Mouse (Mus musculus) lung, adult 2 months (tissue): Measurements from ENCODE around the gene Med16. TPM values are rescaled to one million over a fixed set of nuclear protein-coding genes. Genes with fewer than 3 reads are reported as not detected.

Experiments
- DNase-seq: peaks from one replicate; pipeline ENCODE4 v3.0.0; 2022
- H3K4me1 ChIP-seq: fragments of 200-500 bp; 2 replicates; pipeline ENCODE4 v1.6.1; 2011; ENCODE audit warnings: low read length; ENCODE audit not compliant: control insufficient read depth, insufficient read depth
- H3K4me3 ChIP-seq: fragments of 200-500 bp; replicated peaks from 2 replicates; pipeline ENCODE3; 2011; ENCODE audit warnings: low read depth, mild to moderate bottlenecking, control low read depth, low read length; ENCODE audit errors: extremely low read depth
- CTCF ChIP-seq: fragments of 200-500 bp; IDR thresholded peaks from 2 replicates; pipeline ENCODE4 v1.5.1; 2011; ENCODE audit warnings: mild to moderate bottlenecking, low read length, control low read depth; ENCODE audit not compliant: insufficient read depth
- POLR2A ChIP-seq: fragments of 200-500 bp; IDR thresholded peaks from 2 replicates; pipeline ENCODE4 v1.6.1; 2011; ENCODE audit warnings: low read depth, mild to moderate bottlenecking, control low read depth, low read length, borderline replicate concordance; ENCODE audit errors: extremely low read depth
- WGBS: fragments of 180-500 bp; shearing (Covaris S2); methylation state at CpG from one replicate; pipeline ENCODE4 v1.1.7; 2018; 5-methylcytosine and 5-hydroxymethylcytosine counted together
- polyA plus RNA-seq: library from polyadenylated mRNA; depleted of rRNA; stranded (reverse); fragments of >200 nt; gene quantifications from 2 replicates; pipeline ENCODE4 v1.2.3, GENCODE M21; 2012

Gene Med16
- polyA plus RNA-seq, 1 experiment: 76.2 TPM

DNA sequence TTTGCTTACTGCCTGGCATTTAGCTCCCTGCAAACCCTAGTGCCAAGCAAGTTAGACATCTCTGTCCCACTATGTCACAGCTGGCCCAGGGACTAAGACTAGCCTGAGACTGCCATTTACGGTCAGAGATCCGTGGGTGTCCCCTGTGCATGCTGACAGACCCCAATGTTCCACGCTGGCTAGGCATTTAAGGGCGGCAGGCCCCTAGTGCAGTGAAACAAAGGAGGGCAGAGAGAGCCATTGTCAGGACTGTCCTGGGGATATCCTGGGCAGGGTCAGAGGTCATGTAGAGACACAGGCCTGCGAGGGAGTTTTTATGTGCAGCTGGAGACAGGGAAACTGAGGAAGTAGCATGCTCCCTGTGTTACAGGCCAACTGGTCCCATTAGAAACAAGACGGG is 25.1 kb upstream of the Med16 start:
- TF ChIP-seq CTCF: no peak
- no peak for TF ChIP-seq POLR2A
- Histone ChIP-seq H3K4me1 (peaks cover 40% of the 10 kb centered on the region), H3K4me3 (no peak overlapping the region)
- WGBS: 33% methylated on average over 6 of the region's 6 CpGs
- DNase-seq: no peak

- TF ChIP-seq POLR2A (no peak), CTCF (no peak)
- H3K4me1 ChIP-seq: peaks cover 40% of the 10 kb centered on the region
- no peak overlapping the region for H3K4me3 ChIP-seq
- 55% methylated on average over 9 of the region's 9 CpGs for WGBS
- no peak for DNase-seq
Observed at GRCm38 (mm10) chr10:79933145-79933679, 24.5 kb upstream of the Med16 start.

GRCm38 (mm10) chr10:79932736-79933135 is 24.0 kb upstream of the Med16 start:
- DNase-seq: peak; percentile 44
- Histone ChIP-seq H3K4me3 (no peak overlapping the region), H3K4me1 (peaks cover 39% of the 10 kb centered on the region)
- no peak for TF ChIP-seq POLR2A
- TF ChIP-seq CTCF: no peak
- WGBS: 30% methylated on average over 8 of the region's 8 CpGs

- 89% methylated on average over 9 of the region's 9 CpGs for WGBS
- DNase-seq: no peak
- H3K4me3 ChIP-seq: no peak overlapping the region
- no peak for TF ChIP-seq POLR2A
- TF ChIP-seq CTCF: no peak
- peaks cover 32% of the 10 kb centered on the region for H3K4me1 ChIP-seq
Observed at GRCm38 (mm10) chr10:79931797-79932196, 23.1 kb upstream of the Med16 start.

DNA sequence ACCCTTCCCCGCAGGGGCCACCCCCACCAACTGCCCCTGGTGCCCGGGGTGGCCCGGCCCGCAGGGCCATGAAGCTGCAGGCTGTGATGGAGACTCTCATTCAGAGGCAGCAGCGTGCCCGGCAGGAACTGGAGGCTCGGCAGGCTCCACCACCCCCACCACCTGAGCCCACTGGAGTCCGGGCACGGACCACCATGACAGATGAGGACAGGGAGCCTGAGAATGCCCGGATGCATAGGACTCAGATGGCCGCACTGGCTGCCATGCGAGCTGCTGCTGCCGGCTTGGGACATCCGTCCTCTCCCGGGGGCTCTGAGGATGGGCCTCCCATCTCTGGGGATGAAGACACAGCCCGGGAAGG is 22.1 kb upstream of the Med16 start:
- DNase-seq: no peak
- H3K4me3 ChIP-seq: no peak overlapping the region
- no peak for TF ChIP-seq POLR2A
- no peak for TF ChIP-seq CTCF
- 94% methylated on average over 16 of the region's 16 CpGs for WGBS
- H3K4me1 ChIP-seq: peaks cover 31% of the 10 kb centered on the region

- Histone ChIP-seq H3K4me3 (no peak overlapping the region), H3K4me1 (peaks cover 31% of the 10 kb centered on the region)
- TF ChIP-seq POLR2A: no peak
- TF ChIP-seq CTCF: no peak
- WGBS: 84% methylated on average over 18 of the region's 18 CpGs
- DNase-seq: no peak
Observed at GRCm38 (mm10) chr10:79929967-79930825, 21.5 kb upstream of the Med16 start.

- Histone ChIP-seq H3K4me1 (peaks cover 22% of the 10 kb centered on the region), H3K4me3 (no peak overlapping the region)
- WGBS: 38% methylated on average over 9 of the region's 9 CpGs
- no peak for TF ChIP-seq CTCF
- no peak for TF ChIP-seq POLR2A
- DNase-seq: no peak
Observed at GRCm38 (mm10) chr10:79928907-79929701, 20.4 kb upstream of the Med16 start.

- peak overlapping the region; percentile 78 for H3K4me3 ChIP-seq
- peaks cover 13% of the 10 kb centered on the region for H3K4me1 ChIP-seq
- no peak for TF ChIP-seq POLR2A
- 4% methylated on average over 25 of the region's 29 CpGs for WGBS
- DNase-seq: peak; percentile 50
Observed at GRCm38 (mm10) chr10:79928030-79928694, 19.4 kb upstream of the Med16 start.
